Mouse (Mus musculus) hindbrain, embryonic 11.5 days (tissue): ENCODE measurements around the gene Yipf3. TPM values are rescaled to one million over a fixed set of nuclear protein-coding genes. Genes with fewer than 3 reads are reported as not detected.

Experiments
- ATAC-seq: fragments of 200-750 bp; cut with Nextera tagmentation; 2 replicates; pipeline ENCODE4 v1.8.0; 2017; ENCODE audit warnings: mild to moderate bottlenecking, moderate TSS enrichment, moderate library complexity; ENCODE audit not compliant: low FRiP score
- DNase-seq: peaks from one replicate; pipeline ENCODE4 v3.0.0-alpha.2; 2015; ENCODE audit warnings: low spot score
- H3K27ac ChIP-seq: fragments of 300-500 bp; sonication (generic); 2 replicates; pipeline ENCODE4 v1.5.1; 2014; ENCODE audit warnings: mild to moderate bottlenecking, low read depth, low read length
- H3K27me3 ChIP-seq: fragments of 300-500 bp; sonication (generic); 2 replicates; pipeline ENCODE4 v1.6.1; 2014; ENCODE audit warnings: mild to moderate bottlenecking, low read length, moderate library complexity, mixed read lengths; ENCODE audit not compliant: control insufficient read depth, insufficient read depth
- H3K36me3 ChIP-seq: fragments of 300-500 bp; sonication (generic); 2 replicates; pipeline ENCODE4 v1.6.1; 2014; ENCODE audit warnings: mild to moderate bottlenecking, low read length, moderate library complexity, mixed read lengths; ENCODE audit not compliant: control insufficient read depth, insufficient read depth
- H3K4me1 ChIP-seq: fragments of 300-500 bp; sonication (generic); replicated peaks from 2 replicates; pipeline ENCODE4 v1.6.1; 2014; ENCODE audit warnings: low read length, mixed read lengths; ENCODE audit not compliant: control insufficient read depth, insufficient read depth
- H3K4me2 ChIP-seq: fragments of 300-500 bp; sonication (generic); replicated peaks from 2 replicates; pipeline ENCODE4 v1.6.1; 2014; ENCODE audit warnings: mild to moderate bottlenecking, low read depth, low read length
- H3K4me3 ChIP-seq: fragments of 300-500 bp; sonication (generic); 2 replicates; pipeline ENCODE4 v1.5.1; 2014; ENCODE audit warnings: low read depth, low read length
- H3K9ac ChIP-seq: fragments of 300-500 bp; sonication (generic); 2 replicates; pipeline ENCODE4 v1.6.1; 2014; ENCODE audit warnings: low read depth, low read length
- H3K9me3 ChIP-seq: fragments of 300-500 bp; sonication (generic); 2 replicates; pipeline ENCODE4 v1.6.1; 2016; ENCODE audit warnings: low read length; ENCODE audit not compliant: control insufficient read depth
- WGBS: fragments of 180-500 bp; shearing (Covaris S2); extraction: QIAGEN DNeasy Blood & Tissue Kit; methylation state at CpG from one replicate; pipeline ENCODE4 v1.1.7; 2014; 5-methylcytosine and 5-hydroxymethylcytosine counted together
- polyA plus RNA-seq: library from polyadenylated mRNA; unstranded; fragments of >200 nt; fragmentation: Nextera tagmentation; extraction: Ambion mirVana; gene quantifications from 2 replicates; pipeline ENCODE4 v1.2.1, GENCODE M21; 2014

The Yipf3 gene
- polyA plus RNA-seq, 1 experiment from 2014 or later = 64.7 TPM

DNA sequence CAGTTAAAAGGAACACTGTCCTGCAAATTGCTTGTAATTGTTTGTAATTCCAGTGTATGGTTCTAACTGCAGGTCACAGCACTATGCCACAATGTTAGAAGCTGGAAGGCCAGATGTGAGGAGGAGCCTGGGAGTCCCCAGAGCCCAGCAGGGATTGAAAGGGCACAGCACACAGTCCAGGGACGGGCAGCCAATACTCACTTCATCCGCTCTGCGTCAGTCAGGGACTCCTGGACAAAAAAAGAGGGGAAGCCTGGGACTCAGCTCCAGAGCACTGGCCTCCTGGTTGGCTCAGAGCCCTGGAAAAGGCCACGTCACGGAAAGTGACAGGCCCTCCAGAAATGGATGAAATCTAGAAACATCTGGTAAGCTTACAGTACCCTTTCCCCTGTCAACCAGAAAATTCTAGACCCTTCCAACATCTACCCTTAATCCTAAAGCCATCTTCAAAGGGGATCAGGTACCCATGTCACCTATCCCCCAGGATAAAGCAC lies 14.4 kb downstream of the Yipf3 start:
- WGBS = 91% methylated on average over 5 of the region's 5 CpGs
- peaks cover 8% of the 10 kb centered on the region; the same call in 1 of the 2 replicates for H3K36me3 ChIP-seq
- H3K27ac ChIP-seq = no peak overlapping the region
- no peak overlapping the region for H3K9ac ChIP-seq
- no peak overlapping the region for H3K4me2 ChIP-seq
- H3K9me3 ChIP-seq = no peaks in the 10 kb centered on the region
- H3K4me1 ChIP-seq = 0 out of 2 replicates have a peak, but pooled peaks cover 2% of the 10 kb centered on the region
- no peaks in the 10 kb centered on the region for H3K27me3 ChIP-seq
- DNase-seq = no peak
- no peak for ATAC-seq
- H3K4me3 ChIP-seq = no peak overlapping the region

DNA sequence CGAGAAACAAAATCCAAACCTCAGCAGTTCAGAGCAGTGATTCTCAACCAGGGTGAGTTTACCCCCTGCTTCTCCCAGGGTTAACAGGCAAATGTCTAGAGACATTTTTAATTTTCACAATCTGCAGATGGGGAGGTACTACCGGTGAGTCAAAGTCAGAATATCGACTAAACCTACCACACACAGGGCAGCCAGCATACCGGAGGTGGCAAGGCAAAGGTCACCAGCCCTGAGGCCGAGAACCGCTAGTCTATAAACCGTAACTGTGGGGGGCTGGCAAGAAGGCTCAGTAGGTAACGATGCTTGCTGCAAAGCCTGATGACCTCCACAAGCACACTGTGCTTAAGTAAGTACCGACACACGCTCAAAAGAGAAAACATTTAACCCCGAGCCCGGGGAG lies 17.6 kb downstream of the Yipf3 start:
- H3K36me3 ChIP-seq = peaks cover 3% of the 10 kb centered on the region; the same call in 1 of the 2 replicates
- ATAC-seq (no peak), DNase-seq (no peak)
- H3K9ac ChIP-seq = no peak overlapping the region
- H3K27ac ChIP-seq = no peak overlapping the region
- no peak overlapping the region for H3K4me2 ChIP-seq
- H3K9me3 ChIP-seq = no peaks in the 10 kb centered on the region
- no peaks in the 10 kb centered on the region for H3K27me3 ChIP-seq
- 0 out of 2 replicates have a peak, but pooled peaks cover 2% of the 10 kb centered on the region for H3K4me1 ChIP-seq
- WGBS = 85% methylated on average over 12 of the region's 12 CpGs
- H3K4me3 ChIP-seq = no peak overlapping the region

DNA sequence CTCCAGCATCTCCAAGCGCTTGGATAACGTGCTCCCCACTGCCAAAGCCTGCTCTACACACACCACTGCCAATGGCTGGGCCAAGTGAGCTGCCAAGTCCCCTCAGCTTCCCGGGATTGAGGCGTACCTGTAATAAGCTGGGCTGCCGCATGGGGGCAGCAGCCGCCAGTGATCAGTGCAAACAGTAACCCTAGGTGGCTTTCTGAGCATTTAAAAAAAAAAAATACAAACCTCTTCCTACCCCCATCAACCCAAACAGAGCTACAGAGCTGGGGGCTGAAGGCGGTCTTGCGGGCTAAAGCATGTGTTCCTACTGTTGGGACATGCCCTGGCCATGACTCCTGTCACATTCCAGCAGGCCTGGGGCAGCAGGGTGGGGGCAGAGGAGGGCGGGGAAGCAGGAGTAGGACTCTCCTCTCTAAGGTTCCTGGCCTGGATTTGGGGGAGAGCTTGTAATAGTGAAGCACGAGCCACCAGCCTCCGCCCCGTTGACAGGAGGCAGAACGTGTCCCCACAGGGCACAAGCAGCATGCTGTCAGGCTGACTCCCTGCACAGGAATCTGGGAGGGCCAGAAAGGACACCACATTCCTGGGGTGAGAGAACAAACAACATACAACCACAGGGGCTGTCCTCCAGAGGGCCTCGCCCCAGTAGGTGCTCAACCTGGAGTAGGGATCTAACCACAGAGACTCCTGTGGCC lies 18.2 kb downstream of the Yipf3 start:
- peaks cover 5% of the 10 kb centered on the region; the same call in 1 of the 2 replicates for H3K36me3 ChIP-seq
- ATAC-seq = peak; percentile 48; the same call in 1 of the 2 replicates
- 0 out of 2 replicates have a peak, but pooled peaks cover 2% of the 10 kb centered on the region for H3K4me1 ChIP-seq
- no peaks in the 10 kb centered on the region for H3K9me3 ChIP-seq
- no peak overlapping the region for H3K4me3 ChIP-seq
- H3K27ac ChIP-seq = no peak overlapping the region
- DNase-seq = peak; percentile 86
- H3K4me2 ChIP-seq = no peak overlapping the region
- no peak overlapping the region for H3K9ac ChIP-seq
- H3K27me3 ChIP-seq = no peaks in the 10 kb centered on the region
- 27% methylated on average over 14 of the region's 14 CpGs for WGBS

DNA sequence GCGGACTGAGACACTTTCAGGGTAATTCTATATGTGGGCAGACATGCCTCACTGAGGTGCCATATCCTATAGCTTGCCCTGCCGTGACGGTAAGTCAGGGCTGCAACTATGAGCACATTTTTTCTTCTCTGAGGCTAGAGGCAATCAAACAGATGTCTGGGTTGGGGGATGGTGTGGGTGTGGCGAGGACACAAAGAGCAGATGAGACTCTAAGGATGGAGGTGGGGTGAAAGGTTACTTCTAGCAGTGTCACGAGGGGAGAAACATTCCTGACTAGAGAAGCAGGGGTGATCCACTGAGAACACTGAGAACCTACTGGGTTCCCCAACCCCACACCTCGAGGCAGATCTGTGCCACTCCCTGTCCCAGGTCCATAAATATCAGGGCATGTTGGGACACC lies 19.1 kb downstream of the Yipf3 start:
- 77% methylated on average over 6 of the region's 6 CpGs for WGBS
- Histone ChIP-seq H3K27me3 (no peaks in the 10 kb centered on the region), H3K27ac (no peak overlapping the region), H3K36me3 (peaks cover 6% of the 10 kb centered on the region; the same call in 1 of the 2 replicates), H3K4me3 (no peak overlapping the region), H3K9me3 (no peaks in the 10 kb centered on the region), H3K4me1 (0 out of 2 replicates have a peak, but pooled peaks cover 2% of the 10 kb centered on the region), H3K9ac (no peak overlapping the region), H3K4me2 (no peak overlapping the region)
- ATAC-seq (no peak), DNase-seq (no peak)

DNA sequence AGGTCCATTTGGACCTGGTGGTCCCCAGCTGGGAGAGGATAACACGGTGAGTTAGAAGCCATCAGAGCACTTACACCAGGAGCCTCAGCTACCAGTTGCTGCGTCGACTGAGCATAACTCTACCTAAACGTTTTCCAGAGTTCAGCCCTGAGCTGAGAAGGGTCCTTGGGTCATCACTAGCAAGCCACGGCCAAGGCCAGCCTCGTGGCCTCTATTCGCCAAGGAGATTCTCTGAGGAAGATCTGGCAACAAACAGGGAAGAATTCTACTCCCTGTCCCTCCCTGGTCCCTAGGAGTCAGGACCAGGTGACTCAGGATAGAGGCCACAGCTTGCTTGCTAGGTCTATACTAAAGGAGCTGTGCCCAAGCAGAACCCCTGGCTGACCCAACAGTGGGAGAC lies 19.6 kb downstream of the Yipf3 start:
- Histone ChIP-seq H3K4me3 (no peak overlapping the region), H3K9ac (no peak overlapping the region), H3K9me3 (no peaks in the 10 kb centered on the region), H3K4me1 (0 out of 2 replicates have a peak, but pooled peaks cover 2% of the 10 kb centered on the region), H3K27me3 (no peaks in the 10 kb centered on the region), H3K36me3 (peaks cover 6% of the 10 kb centered on the region; the same call in 1 of the 2 replicates), H3K4me2 (no peak overlapping the region), H3K27ac (no peak overlapping the region)
- ATAC-seq (no peak), DNase-seq (no peak)
- whole genome bisulfite sequencing = 82% methylated on average over 7 of the region's 7 CpGs

DNA sequence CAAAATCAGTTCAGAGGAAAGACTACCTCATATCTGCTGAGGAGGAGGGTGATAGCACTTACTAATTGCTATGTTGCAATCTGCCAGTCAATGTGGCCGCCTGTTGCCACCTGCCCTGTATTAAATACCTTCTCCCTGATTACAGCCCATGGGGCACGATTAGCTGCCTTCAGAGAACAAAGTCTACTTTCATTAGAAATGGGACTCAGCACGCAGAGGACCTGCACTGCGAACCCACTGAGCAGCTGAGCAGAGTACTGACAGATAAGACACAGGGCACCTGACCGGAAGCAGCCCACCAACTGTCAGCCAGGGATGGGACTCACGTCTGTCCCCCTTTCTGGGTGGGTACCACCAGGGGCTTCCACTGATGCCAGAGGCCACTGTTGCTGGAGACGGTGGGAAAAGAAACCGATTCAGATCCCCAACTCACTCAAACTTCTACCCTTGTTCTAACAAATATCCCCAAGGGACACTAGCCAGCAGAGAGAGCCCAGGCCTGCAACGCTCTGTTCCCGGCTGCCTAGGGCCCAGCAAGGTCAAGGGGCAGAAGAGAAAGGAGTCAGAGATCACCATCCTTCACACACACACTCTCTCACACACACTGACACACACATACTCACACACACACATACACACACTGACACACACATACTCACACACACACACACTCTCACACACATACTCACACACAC lies 20.3 kb downstream of the Yipf3 start:
- WGBS = 73% methylated on average over 10 of the region's 10 CpGs
- DNase-seq = no peak

DNA sequence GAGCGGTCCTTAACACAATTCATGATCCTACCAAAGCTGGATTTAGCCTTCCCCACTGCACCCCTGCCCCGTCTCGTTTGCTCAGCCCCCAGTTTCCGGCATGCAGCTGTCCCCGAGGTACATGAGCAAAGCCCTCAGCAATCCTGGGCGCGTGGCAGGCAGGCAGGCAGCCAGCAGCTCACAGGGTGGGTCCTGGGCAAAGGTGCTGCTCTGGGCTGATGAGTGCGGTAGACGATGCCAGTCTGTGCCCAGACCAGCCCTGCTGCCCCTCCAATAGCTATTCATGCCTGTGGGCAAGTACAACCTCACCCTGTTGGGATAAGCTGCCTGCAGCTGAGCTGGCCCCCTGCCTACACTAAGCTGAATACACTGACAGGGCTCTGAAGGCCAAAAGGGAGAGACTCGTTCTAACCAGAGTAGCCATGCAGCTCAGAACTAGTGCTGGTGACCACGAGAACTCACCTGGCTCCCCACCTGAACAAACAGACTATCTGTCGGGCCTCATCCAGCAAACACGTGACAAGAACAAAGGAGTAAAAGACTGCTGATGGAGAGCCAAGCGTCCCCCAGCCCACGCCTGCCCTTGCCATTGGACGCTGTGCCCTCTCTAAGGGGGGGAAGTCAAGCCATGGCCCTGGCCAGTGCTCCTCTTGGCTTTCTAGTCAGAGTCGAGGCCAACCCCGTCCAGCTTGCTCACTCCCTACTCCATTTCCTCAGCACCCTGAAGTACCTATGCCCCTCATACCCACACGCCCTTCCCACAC lies 22.1 kb downstream of the Yipf3 start:
- Histone ChIP-seq H3K9ac (no peak overlapping the region), H3K4me3 (no peak overlapping the region), H3K36me3 (0 out of 2 replicates have a peak, but pooled peaks cover 3% of the 10 kb centered on the region), H3K4me1 (0 out of 2 replicates have a peak, but pooled peaks cover 2% of the 10 kb centered on the region), H3K9me3 (no peaks in the 10 kb centered on the region), H3K27me3 (no peaks in the 10 kb centered on the region), H3K4me2 (no peak overlapping the region), H3K27ac (no peak overlapping the region)
- ATAC-seq = no peak
- DNase-seq = no peak
- WGBS = 90% methylated on average over 19 of the region's 19 CpGs

More for the DNA sequence above, 20.3 kb downstream of the Yipf3 start:
- no peak for ATAC-seq
- no peaks in the 10 kb centered on the region for H3K9me3 ChIP-seq
- no peak overlapping the region for H3K27ac ChIP-seq
- H3K36me3 ChIP-seq = peaks cover 5% of the 10 kb centered on the region; the same call in 1 of the 2 replicates
- H3K4me3 ChIP-seq = no peak overlapping the region
- H3K4me2 ChIP-seq = no peak overlapping the region
- H3K9ac ChIP-seq = no peak overlapping the region
- no peaks in the 10 kb centered on the region for H3K27me3 ChIP-seq
- H3K4me1 ChIP-seq = 0 out of 2 replicates have a peak, but pooled peaks cover 2% of the 10 kb centered on the region

DNA sequence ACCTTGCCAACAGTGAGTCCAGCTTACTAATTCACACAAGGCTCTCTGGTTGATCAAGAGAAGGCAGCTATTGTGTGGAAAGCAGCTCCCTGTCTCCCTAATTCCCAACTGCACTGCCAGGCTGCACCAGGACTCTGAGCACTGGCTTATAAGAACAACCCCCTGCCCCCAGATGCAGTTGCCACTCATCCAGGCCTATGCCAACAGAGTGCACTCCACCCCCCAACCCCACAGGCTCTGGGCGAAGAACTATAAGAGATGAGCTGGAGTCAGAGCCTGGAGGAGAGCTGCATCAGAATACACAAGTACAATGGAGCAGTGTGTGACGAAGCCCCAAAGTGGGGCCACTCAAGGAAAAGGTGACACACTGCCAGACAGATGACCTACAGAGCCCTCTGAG lies 24.2 kb downstream of the Yipf3 start:
- WGBS = 79% methylated on average over 2 of the region's 2 CpGs
- no peak overlapping the region for H3K4me3 ChIP-seq

More for the DNA sequence above, 24.2 kb downstream of the Yipf3 start:
- Histone ChIP-seq H3K9me3 (no peaks in the 10 kb centered on the region), H3K27me3 (no peaks in the 10 kb centered on the region), H3K4me1 (no peaks in the 10 kb centered on the region), H3K27ac (no peak overlapping the region), H3K4me2 (no peak overlapping the region), H3K9ac (no peak overlapping the region), H3K36me3 (0 out of 2 replicates have a peak, but pooled peaks cover 3% of the 10 kb centered on the region)
- ATAC-seq (no peak), DNase-seq (no peak)
